ENCODE assay signal across 8 mouse cellular contexts in the genomic region with DNA sequence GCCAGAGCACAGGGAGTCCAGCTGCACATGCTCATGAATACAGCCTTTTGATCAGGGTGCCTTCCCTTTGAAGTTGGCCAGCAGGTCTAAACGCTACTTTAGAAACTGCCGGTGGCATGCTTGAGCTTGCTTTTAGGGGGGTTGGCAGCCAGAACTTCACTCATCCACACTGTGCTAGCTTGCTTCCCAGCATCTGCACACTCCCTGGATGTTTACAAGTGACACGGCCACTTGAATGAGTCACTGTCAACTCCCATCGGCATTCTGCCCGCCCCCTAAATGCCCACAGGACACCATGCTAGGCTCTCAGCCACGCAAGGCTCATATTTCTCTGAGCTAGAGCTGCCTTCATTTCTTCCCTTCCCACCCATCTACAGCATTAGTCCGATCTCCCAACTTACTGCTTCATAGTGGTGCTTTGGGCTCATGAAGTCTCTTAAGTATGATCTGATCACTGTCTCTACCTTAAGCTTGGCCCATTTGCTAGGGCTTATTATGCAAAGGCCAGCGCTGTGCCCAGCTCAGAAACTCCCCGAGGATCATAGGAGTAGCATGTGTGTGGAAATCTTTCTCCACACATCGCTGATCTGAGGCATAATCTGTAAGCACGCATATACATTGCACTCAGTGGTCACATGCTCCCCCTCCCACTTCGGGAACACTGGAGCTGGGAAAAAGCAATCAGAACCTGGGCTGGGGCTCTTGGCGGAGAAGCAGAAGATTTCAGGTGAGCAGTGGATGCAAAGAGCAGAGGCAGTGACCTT.
DNase-seq lines count a peak whose midpoint lies in the region; ATAC-seq and TF ChIP-seq lines count a peak whose summit lies in the region.

No protein-coding gene starts in this region.

- ATAC-seq in liver, embryonic 11.5 days (replicated peaks; ENCODE audit: low FRiP score), result no peak
- ATAC-seq in liver, embryonic 12.5 days, result no peak
- ATAC-seq in stomach, embryonic 14.5 days (ENCODE audit: insufficient number of reproducible peaks, insufficient read depth, low FRiP score, low read depth), result no peak; the same call in 1 of the 2 replicates

- H3K27me3 ChIP-seq in liver, embryonic 11.5 days (replicated peaks; ENCODE audit: control insufficient read depth, insufficient read depth, low read length), result no peaks in the 10 kb centered on the region; the same call in 1 of the 2 replicates
- no peaks in the 10 kb centered on the region for H3K27me3 ChIP-seq in liver, embryonic 12.5 days (replicated peaks)
- H3K27me3 ChIP-seq in limb, embryonic 10.5 days (ENCODE audit: low read depth, poor library complexity, severe bottlenecking), result no peaks in the 10 kb centered on the region
- H3K27me3 ChIP-seq in stomach, embryonic 14.5 days (ENCODE audit: control insufficient read depth, insufficient read depth, low read length), result no peaks in the 10 kb centered on the region

- peak; percentile 33 for DNase-seq in liver, embryonic 11.5 days (ENCODE audit: low spot score)
- peak; percentile 24 for DNase-seq in adrenal gland, postnatal 25 days
- DNase-seq in gastrocnemius, adult 2 months, result peak; percentile 78
- peak; percentile 46 for DNase-seq in limb, embryonic 10.5 days (ENCODE audit: low spot score)
- no peak for DNase-seq in ovary, adult 18-20 months (ENCODE audit: low spot score)
- DNase-seq in testis, postnatal 10 days (ENCODE audit: low spot score), result no peak

- no peaks in the 10 kb centered on the region for H3K4me1 ChIP-seq in liver, embryonic 11.5 days (replicated peaks; ENCODE audit: control insufficient read depth, insufficient read depth, low read length)
- no peaks in the 10 kb centered on the region for H3K4me1 ChIP-seq in liver, embryonic 12.5 days
- H3K4me1 ChIP-seq in limb, embryonic 10.5 days, result peaks cover 20% of the 10 kb centered on the region
- H3K4me1 ChIP-seq in stomach, embryonic 14.5 days (ENCODE audit: control insufficient read depth, insufficient read depth, low read length), result peaks cover 8% of the 10 kb centered on the region

- no peak overlapping the region for H3K4me3 ChIP-seq in liver, embryonic 11.5 days (ENCODE audit: low read depth, low read length)
- no peak overlapping the region for H3K4me3 ChIP-seq in liver, embryonic 12.5 days
- H3K4me3 ChIP-seq in gastrocnemius, adult 2 months, result peak overlapping the region; percentile 72
- peak overlapping the region; percentile 35 for H3K4me3 ChIP-seq in limb, embryonic 10.5 days
- no peak overlapping the region for H3K4me3 ChIP-seq in stomach, embryonic 14.5 days (ENCODE audit: low read depth, low read length)

- H3K36me3 ChIP-seq in liver, embryonic 11.5 days (ENCODE audit: control insufficient read depth, insufficient read depth, low read length), result no peaks in the 10 kb centered on the region
- no peaks in the 10 kb centered on the region for H3K36me3 ChIP-seq in liver, embryonic 12.5 days
- no peaks in the 10 kb centered on the region for H3K36me3 ChIP-seq in limb, embryonic 10.5 days
- no peaks in the 10 kb centered on the region for H3K36me3 ChIP-seq in stomach, embryonic 14.5 days (ENCODE audit: control insufficient read depth, insufficient read depth, low read length)

- no peak overlapping the region for H3K9ac ChIP-seq in liver, embryonic 11.5 days (ENCODE audit: low read depth, low read length)
- H3K9ac ChIP-seq in liver, embryonic 12.5 days, result no peak overlapping the region
- no peak overlapping the region for H3K9ac ChIP-seq in stomach, embryonic 14.5 days (replicated peaks; ENCODE audit: low read depth, low read length)

- no peak overlapping the region for H3K27ac ChIP-seq in liver, embryonic 11.5 days (ENCODE audit: low read depth, low read length)
- H3K27ac ChIP-seq in liver, embryonic 12.5 days, result no peak overlapping the region
- H3K27ac ChIP-seq in gastrocnemius, adult 2 months, result peak overlapping the region; percentile 76
- H3K27ac ChIP-seq in limb, embryonic 10.5 days, result peak overlapping the region; percentile 30
- H3K27ac ChIP-seq in stomach, embryonic 14.5 days (ENCODE audit: low read length), result no peak overlapping the region

- intact Hi-C loops in gastrocnemius, adult 2 months (cut with DNase I), result loop anchor here (5.0 kb wide), 4 partner anchors 96 to 589 kb away; a partner anchor contains a TSS

- no peak overlapping the region for H3K4me2 ChIP-seq in liver, embryonic 11.5 days
- H3K4me2 ChIP-seq in liver, embryonic 12.5 days, result no peak overlapping the region
- peak overlapping the region; percentile 39 for H3K4me2 ChIP-seq in stomach, embryonic 14.5 days (replicated peaks; ENCODE audit: low read depth, low read length)

- 58% methylated on average over 13 of the region's 13 CpGs for WGBS in liver, embryonic 11.5 days
- 51% methylated on average over 13 of the region's 13 CpGs for WGBS in liver, embryonic 12.5 days (ENCODE audit: insufficient replicate concordance)
- 30% methylated on average over 13 of the region's 13 CpGs for WGBS in limb, embryonic 10.5 days
- WGBS in stomach, embryonic 14.5 days, result 34% methylated on average over 13 of the region's 13 CpGs

- no peaks in the 10 kb centered on the region for H3K9me3 ChIP-seq in liver, embryonic 11.5 days (ENCODE audit: control insufficient read depth, low read length)
- H3K9me3 ChIP-seq in liver, embryonic 12.5 days (replicated peaks), result no peaks in the 10 kb centered on the region
- no peaks in the 10 kb centered on the region for H3K9me3 ChIP-seq in limb, embryonic 10.5 days (replicated peaks)
- no peaks in the 10 kb centered on the region for H3K9me3 ChIP-seq in stomach, embryonic 14.5 days (ENCODE audit: control insufficient read depth, low read depth, low read length)

- TF ChIP-seq CTCF in gastrocnemius, adult 2 months (IDR thresholded peaks at IDR 0.05), result no peak

Comparison
In these comparisons a context has a peak if more than half of its experiments do, and no peak if none do; other contexts are left out.
1. DNase-seq: peak in liver, embryonic 11.5 days (single experiment), adrenal gland, postnatal 25 days (single experiment), gastrocnemius, adult 2 months (single experiment) and limb, embryonic 10.5 days (single experiment); none in ovary, adult 18-20 months (single experiment) and testis, postnatal 10 days (single experiment).
2. H3K27ac ChIP-seq: peak in gastrocnemius, adult 2 months (single experiment) and limb, embryonic 10.5 days (single experiment); none in liver, embryonic 11.5 days (single experiment), liver, embryonic 12.5 days (single experiment) and stomach, embryonic 14.5 days (single experiment).
3. H3K4me3 ChIP-seq: peak in gastrocnemius, adult 2 months (single experiment) and limb, embryonic 10.5 days (single experiment); none in liver, embryonic 11.5 days (single experiment), liver, embryonic 12.5 days (single experiment) and stomach, embryonic 14.5 days (single experiment).